Mouse (Mus musculus): Measurements from ENCODE around the gene Shb.

GRCm38 (mm10) chr4:45545851-45546250 is 13.6 kb upstream of the Shb start:
- TF ChIP-seq POLR2A (IDR thresholded peaks at IDR 0.05; ENCODE audit: low read depth, low read length) (no peak), CTCF (IDR thresholded peaks at IDR 0.05; ENCODE audit: extremely low read depth, insufficient read length, insufficient replicate concordance, low read depth, low read length) (no peak)

Measured in small intestine, adult 2 months (tissue).